Mouse (Mus musculus): ENCODE data around the gene Rita1. TPM values are rescaled to one million over a fixed set of nuclear protein-coding genes. Genes with fewer than 3 reads are reported as not detected.
A peak's percentile ranks its signal among the peaks of the same experiment; 100 is the strongest.

Rita1 gene
- polyA plus RNA-seq, 1 experiment from 2014 or later = 14.3 TPM

DNA sequence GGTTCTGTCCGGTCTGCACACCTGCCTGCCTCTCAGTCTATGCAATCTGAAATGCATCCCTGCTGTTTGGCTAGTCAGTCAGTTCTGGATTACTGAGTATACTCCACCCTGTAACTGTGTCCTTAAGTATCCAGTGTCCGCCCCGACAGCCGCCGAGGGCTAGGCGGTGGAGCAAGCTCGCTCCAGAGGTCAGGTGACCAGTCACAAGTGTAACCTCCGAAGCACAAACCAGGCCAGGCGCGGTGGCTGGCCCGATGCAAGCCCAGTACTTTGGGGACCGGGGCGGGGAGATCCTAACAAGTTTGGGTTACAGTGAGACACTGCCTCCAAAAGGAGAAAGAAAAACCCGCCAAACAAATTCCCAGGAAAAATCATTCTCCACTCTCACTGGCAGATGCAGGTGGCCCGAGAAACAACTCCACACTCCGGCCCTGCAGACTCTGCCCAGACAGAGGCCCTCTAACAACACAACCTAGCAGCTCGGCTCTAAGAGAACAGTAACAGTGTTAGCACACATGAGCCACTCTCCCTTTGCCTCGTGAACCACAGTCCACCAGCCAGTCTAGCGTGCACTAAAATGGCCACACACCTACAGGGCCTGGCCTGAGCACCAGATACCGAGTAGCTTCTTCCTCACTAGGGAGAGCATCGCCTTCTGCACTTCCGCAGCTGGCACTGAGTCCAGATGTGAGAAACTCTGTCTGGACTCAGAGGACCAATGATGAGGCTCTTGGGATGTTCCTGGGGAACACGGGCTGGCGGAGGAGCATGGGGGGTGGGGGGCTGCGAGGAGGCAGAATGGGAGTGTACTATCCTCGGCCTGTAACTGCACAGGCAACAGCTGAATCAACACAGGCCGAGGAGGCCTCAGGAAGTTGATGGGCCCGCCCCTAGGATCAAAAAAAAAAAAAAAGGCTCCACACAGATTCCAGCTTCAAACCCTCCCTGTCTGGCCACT lies 49.2 kb downstream of the Rita1 start:
- no peak for TF ChIP-seq CTCF (IDR thresholded peaks at IDR 0.05; ENCODE audit: low read depth)
- peak overlapping the region; percentile 84 for H3K27ac ChIP-seq
- 17% methylated on average over 28 of the region's 28 CpGs for WGBS
- H3K4me1 ChIP-seq (replicated peaks; ENCODE audit: insufficient read depth, low read length) = peaks cover 69% of the 10 kb centered on the region
- H3K36me3 ChIP-seq (ENCODE audit: insufficient read depth, low read length) = no peaks in the 10 kb centered on the region
- peak; percentile 53; the same call in 1 of the 2 replicates for ATAC-seq (replicated peaks; ENCODE audit: low FRiP score, low read depth)
- peak overlapping the region; percentile 21; the same call in 1 of the 2 replicates for H3K4me2 ChIP-seq (ENCODE audit: low read length)
- peak; percentile 93 for DNase-seq (ENCODE audit: low spot score)
- peak overlapping the region; percentile 8; the same call in 1 of the 2 replicates for H3K9ac ChIP-seq (ENCODE audit: low read depth, low read length)
- no peaks in the 10 kb centered on the region for H3K9me3 ChIP-seq (replicated peaks; ENCODE audit: low read length)
- H3K27me3 ChIP-seq (ENCODE audit: insufficient read depth, low read length) = no peaks in the 10 kb centered on the region
- H3K4me3 ChIP-seq (replicated peaks; ENCODE audit: low read depth, low read length) = no peak overlapping the region

- no peaks in the 10 kb centered on the region for H3K9me3 ChIP-seq (replicated peaks; ENCODE audit: low read length)
- peaks cover 46% of the 10 kb centered on the region for H3K4me1 ChIP-seq (replicated peaks; ENCODE audit: insufficient read depth, low read length)
- no peak for TF ChIP-seq CTCF (IDR thresholded peaks at IDR 0.05; ENCODE audit: low read depth)
- ATAC-seq (replicated peaks; ENCODE audit: low FRiP score, low read depth) (peak; percentile 85), DNase-seq (ENCODE audit: low spot score) (peak; percentile 90)
- H3K4me3 ChIP-seq (replicated peaks; ENCODE audit: low read depth, low read length) = no peak overlapping the region
- WGBS = 14% methylated on average over 16 of the region's 16 CpGs
- peaks cover 8% of the 10 kb centered on the region for H3K36me3 ChIP-seq (ENCODE audit: insufficient read depth, low read length)
- H3K27me3 ChIP-seq (ENCODE audit: insufficient read depth, low read length) = no peaks in the 10 kb centered on the region
- peak overlapping the region; percentile 86 for H3K27ac ChIP-seq
- H3K9ac ChIP-seq (ENCODE audit: low read depth, low read length) = no peak overlapping the region
- peak overlapping the region; percentile 45 for H3K4me2 ChIP-seq (ENCODE audit: low read length)
Observed at GRCm38 (mm10) chr5:120560616-120561311, 51.6 kb downstream of the Rita1 start.

DNA sequence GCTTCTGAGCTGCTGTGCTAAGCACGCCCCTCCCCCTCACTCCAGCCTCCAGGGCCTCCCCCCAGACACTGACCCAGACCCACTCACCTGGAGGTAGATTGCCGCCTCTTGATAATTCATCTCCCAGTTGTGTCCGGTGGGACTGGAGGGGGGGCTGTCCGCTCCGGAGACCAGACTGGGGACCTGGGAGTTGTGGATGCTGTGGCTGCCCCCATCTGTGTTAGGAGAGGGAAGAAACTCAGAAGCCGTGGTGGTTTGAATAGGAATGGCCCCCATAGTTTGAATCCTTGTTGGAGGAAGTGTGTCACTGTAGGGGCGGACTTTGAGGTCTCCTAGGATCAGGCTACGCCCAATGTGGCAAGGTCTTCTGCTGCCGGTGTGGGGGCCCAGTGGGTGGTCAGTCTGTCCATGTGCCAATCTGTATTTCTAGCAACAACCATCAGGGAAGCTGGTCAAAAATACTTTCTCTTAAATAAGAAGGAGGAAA lies 52.2 kb downstream of the Rita1 start:
- no peaks in the 10 kb centered on the region for H3K27me3 ChIP-seq (ENCODE audit: insufficient read depth, low read length)
- peaks cover 40% of the 10 kb centered on the region for H3K4me1 ChIP-seq (replicated peaks; ENCODE audit: insufficient read depth, low read length)
- no peak for ATAC-seq (replicated peaks; ENCODE audit: low FRiP score, low read depth)
- TF ChIP-seq CTCF (IDR thresholded peaks at IDR 0.05; ENCODE audit: low read depth) = no peak
- H3K36me3 ChIP-seq (ENCODE audit: insufficient read depth, low read length) = peaks cover 11% of the 10 kb centered on the region
- no peak overlapping the region for H3K4me3 ChIP-seq (replicated peaks; ENCODE audit: low read depth, low read length)
- H3K27ac ChIP-seq = peak overlapping the region; percentile 86
- H3K9me3 ChIP-seq (replicated peaks; ENCODE audit: low read length) = no peaks in the 10 kb centered on the region
- peak overlapping the region; percentile 40; the same call in 1 of the 2 replicates for H3K9ac ChIP-seq (ENCODE audit: low read depth, low read length)
- H3K4me2 ChIP-seq (ENCODE audit: low read length) = peak overlapping the region; percentile 45
- no peak for DNase-seq (ENCODE audit: low spot score)
- 23% methylated on average over 9 of the region's 9 CpGs for WGBS

DNA sequence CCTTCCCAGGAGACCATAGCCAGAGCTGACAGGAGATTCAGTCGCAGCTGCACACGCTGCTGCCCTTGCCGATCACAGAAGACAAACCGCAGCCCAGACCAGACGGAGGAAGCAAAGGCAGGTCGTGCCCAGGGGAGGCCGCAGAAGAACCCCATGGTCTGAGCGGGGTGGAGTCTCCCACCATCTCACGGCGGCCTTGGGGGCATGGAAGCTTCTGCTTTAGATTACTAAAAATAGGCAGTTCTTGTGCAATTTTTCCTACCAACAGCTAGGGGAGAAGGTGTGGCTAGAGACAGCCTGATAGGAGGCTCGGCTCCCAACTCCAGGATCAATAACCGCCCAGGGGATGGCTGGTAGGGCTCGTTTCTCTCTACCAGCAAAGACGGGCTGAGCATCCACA lies 53.6 kb downstream of the Rita1 start:
- 62% methylated on average over 14 of the region's 14 CpGs for WGBS
- 0 out of 2 replicates have a peak overlapping the region, but pooled peaks have one; percentile 18 for H3K9ac ChIP-seq (ENCODE audit: low read depth, low read length)
- H3K9me3 ChIP-seq (replicated peaks; ENCODE audit: low read length) = no peaks in the 10 kb centered on the region
- ATAC-seq (replicated peaks; ENCODE audit: low FRiP score, low read depth) (no peak), DNase-seq (ENCODE audit: low spot score) (no peak)
- no peaks in the 10 kb centered on the region for H3K27me3 ChIP-seq (ENCODE audit: insufficient read depth, low read length)
- no peak for TF ChIP-seq CTCF (IDR thresholded peaks at IDR 0.05; ENCODE audit: low read depth)
- peak overlapping the region; percentile 11; the same call in 1 of the 2 replicates for H3K4me2 ChIP-seq (ENCODE audit: low read length)
- H3K27ac ChIP-seq = peak overlapping the region; percentile 86
- H3K36me3 ChIP-seq (ENCODE audit: insufficient read depth, low read length) = peaks cover 23% of the 10 kb centered on the region
- peaks cover 31% of the 10 kb centered on the region for H3K4me1 ChIP-seq (replicated peaks; ENCODE audit: insufficient read depth, low read length)
- no peak overlapping the region for H3K4me3 ChIP-seq (replicated peaks; ENCODE audit: low read depth, low read length)

- no peak for ATAC-seq (replicated peaks; ENCODE audit: low FRiP score, low read depth)
- Histone ChIP-seq H3K9me3 (replicated peaks; ENCODE audit: low read length) (no peaks in the 10 kb centered on the region), H3K27me3 (ENCODE audit: insufficient read depth, low read length) (no peaks in the 10 kb centered on the region), H3K4me1 (replicated peaks; ENCODE audit: insufficient read depth, low read length) (peaks cover 24% of the 10 kb centered on the region), H3K4me2 (ENCODE audit: low read length) (no peak overlapping the region), H3K36me3 (ENCODE audit: insufficient read depth, low read length) (peaks cover 31% of the 10 kb centered on the region), H3K9ac (ENCODE audit: low read depth, low read length) (no peak overlapping the region), H3K4me3 (replicated peaks; ENCODE audit: low read depth, low read length) (no peak overlapping the region), H3K27ac (no peak overlapping the region)
- 66% methylated on average over 8 of the region's 8 CpGs for WGBS
- no peak for TF ChIP-seq CTCF (IDR thresholded peaks at IDR 0.05; ENCODE audit: low read depth)
- no peak for DNase-seq (ENCODE audit: low spot score)
Observed at GRCm38 (mm10) chr5:120558041-120558440, 54.3 kb downstream of the Rita1 start.

GRCm38 (mm10) chr5:120555871-120556270 lies 56.5 kb downstream of the Rita1 start:
- TF ChIP-seq CTCF (IDR thresholded peaks at IDR 0.05; ENCODE audit: low read depth) = no peak
- no peak for ATAC-seq (replicated peaks; ENCODE audit: low FRiP score, low read depth)
- DNase-seq (ENCODE audit: low spot score) = no peak

More at GRCm38 (mm10) chr5:120555871-120556270, 56.5 kb downstream of the Rita1 start:
- 69% methylated on average over 24 of the region's 24 CpGs for WGBS
- Histone ChIP-seq H3K27ac (no peak overlapping the region), H3K9ac (ENCODE audit: low read depth, low read length) (no peak overlapping the region), H3K4me3 (replicated peaks; ENCODE audit: low read depth, low read length) (no peak overlapping the region), H3K9me3 (replicated peaks; ENCODE audit: low read length) (no peaks in the 10 kb centered on the region), H3K4me1 (replicated peaks; ENCODE audit: insufficient read depth, low read length) (peaks cover 15% of the 10 kb centered on the region), H3K36me3 (ENCODE audit: insufficient read depth, low read length) (peaks cover 44% of the 10 kb centered on the region), H3K27me3 (ENCODE audit: insufficient read depth, low read length) (no peaks in the 10 kb centered on the region), H3K4me2 (ENCODE audit: low read length) (no peak overlapping the region)
